Mouse (Mus musculus) liver, postnatal 0 days (tissue): ENCODE results near the gene Rftn1.

Experiments
- CTCF ChIP-seq: sonication (generic); IDR thresholded peaks from 2 replicates; pipeline ENCODE4 v1.5.1; 2016; ENCODE audit warnings: antibody characterized with exemption, low read depth
- EP300 ChIP-seq: IDR thresholded peaks from 2 replicates; pipeline ENCODE4 v1.6.1; 2016; ENCODE audit warnings: antibody characterized with exemption, low read depth, mild to moderate bottlenecking

GRCm38 (mm10) chr17:50157190-50158150, 33.0 kb downstream of the Rftn1 start:
- no peak for TF ChIP-seq CTCF
- no peak for TF ChIP-seq EP300
